Mouse (Mus musculus) adrenal gland, adult 8-10 months (tissue): ENCODE results near the gene Arhgap42. TPM values are rescaled to one million over a fixed set of nuclear protein-coding genes. Genes with fewer than 3 reads are reported as not detected.

Source experiments
- DNase-seq: peaks from one replicate; pipeline ENCODE4 v3.0.0; 2022
- total RNA-seq, 4 experiments: library from RNA; stranded (reverse); gene quantifications; 2 replicates each; pipeline ENCODE4 v1.2.4; 2022

Gene Arhgap42
- total RNA-seq, 4 experiments from 2014 or later, result 20.5 to 41.4 (median 27.8) TPM

- no peak for DNase-seq
Observed at GRCm38 (mm10) chr9:9208205-9208604, 30.7 kb downstream of the Arhgap42 start.

GRCm38 (mm10) chr9:9207251-9207650, 31.6 kb downstream of the Arhgap42 start:
- DNase-seq, result no peak

- DNase-seq, result no peak
Observed at GRCm38 (mm10) chr9:9200827-9201388, 38.0 kb downstream of the Arhgap42 start.

GRCm38 (mm10) chr9:9199170-9199841, 39.6 kb downstream of the Arhgap42 start:
- no peak for DNase-seq

GRCm38 (mm10) chr9:9198645-9199044, 40.3 kb downstream of the Arhgap42 start:
- DNase-seq, result no peak

- no peak for DNase-seq
Observed at GRCm38 (mm10) chr9:9196046-9196445, 42.9 kb downstream of the Arhgap42 start.

GRCm38 (mm10) chr9:9194496-9194895, 44.4 kb downstream of the Arhgap42 start:
- no peak for DNase-seq

GRCm38 (mm10) chr9:9192716-9193115, 46.2 kb downstream of the Arhgap42 start:
- no peak for DNase-seq

- no peak for DNase-seq
Observed at GRCm38 (mm10) chr9:9190835-9191234, 48.1 kb downstream of the Arhgap42 start.

- no peak for DNase-seq
Observed at GRCm38 (mm10) chr9:9188167-9188566, 50.7 kb downstream of the Arhgap42 start.

GRCm38 (mm10) chr9:9177745-9178144, 61.2 kb downstream of the Arhgap42 start:
- DNase-seq, result no peak

GRCm38 (mm10) chr9:9174924-9175323, 64.0 kb downstream of the Arhgap42 start:
- DNase-seq, result no peak

- DNase-seq, result no peak
Observed at GRCm38 (mm10) chr9:9174206-9174605, 64.7 kb downstream of the Arhgap42 start.

- no peak for DNase-seq
Observed at GRCm38 (mm10) chr9:9173091-9173490, 65.8 kb downstream of the Arhgap42 start.

- DNase-seq, result no peak
Observed at GRCm38 (mm10) chr9:9171146-9171816, 67.6 kb downstream of the Arhgap42 start.

- peak; percentile 11 for DNase-seq
Observed at GRCm38 (mm10) chr9:9165641-9166063, 73.2 kb downstream of the Arhgap42 start.

- DNase-seq, result no peak
Observed at GRCm38 (mm10) chr9:9160736-9161135, 78.2 kb downstream of the Arhgap42 start.

- DNase-seq, result no peak
Observed at GRCm38 (mm10) chr9:9158241-9158640, 80.7 kb downstream of the Arhgap42 start.

GRCm38 (mm10) chr9:9157425-9157824, 81.5 kb downstream of the Arhgap42 start:
- DNase-seq, result no peak

GRCm38 (mm10) chr9:9154636-9155035, 84.3 kb downstream of the Arhgap42 start:
- DNase-seq, result no peak

GRCm38 (mm10) chr9:9144301-9145121, 94.4 kb downstream of the Arhgap42 start:
- no peak for DNase-seq

- DNase-seq, result no peak
Observed at GRCm38 (mm10) chr9:9143102-9143501, 95.8 kb downstream of the Arhgap42 start.

GRCm38 (mm10) chr9:9142561-9142960, 96.3 kb downstream of the Arhgap42 start:
- DNase-seq, result no peak
